Mouse (Mus musculus) liver, embryonic 11.5 days (tissue): ENCODE data around the gene Tmem29. TPM values are rescaled to one million over a fixed set of nuclear protein-coding genes. Genes with fewer than 3 reads are reported as not detected.
"Not testable (repeated sequence)": the region's sequence is repeated elsewhere in the genome, so short reads cannot be mapped to it uniquely, and the experiment has no call there.

Experiments
- ATAC-seq: fragments of 200-750 bp; cut with Nextera tagmentation; replicated peaks from 2 replicates; pipeline ENCODE4 v1.8.0; 2017; ENCODE audit warnings: moderate number of reproducible peaks, mild to moderate bottlenecking, moderate TSS enrichment, moderate library complexity; ENCODE audit not compliant: low FRiP score
- DNase-seq: peaks from one replicate; pipeline ENCODE4 v3.0.0-alpha.2; 2017; ENCODE audit warnings: low spot score
- H3K27ac ChIP-seq: fragments of 300-500 bp; sonication (generic); 2 replicates; pipeline ENCODE4 v1.5.1; 2014; ENCODE audit warnings: mild to moderate bottlenecking, low read depth, low read length, control low read depth
- H3K27me3 ChIP-seq: fragments of 300-500 bp; sonication (generic); replicated peaks from 2 replicates; pipeline ENCODE4 v1.6.1; 2014; ENCODE audit warnings: low read length, mixed read lengths; ENCODE audit not compliant: control insufficient read depth, insufficient read depth
- H3K36me3 ChIP-seq: fragments of 300-500 bp; sonication (generic); 2 replicates; pipeline ENCODE4 v1.6.1; 2014; ENCODE audit warnings: mild to moderate bottlenecking, low read length, moderate library complexity, mixed read lengths; ENCODE audit not compliant: control insufficient read depth, insufficient read depth
- H3K4me1 ChIP-seq: fragments of 300-500 bp; sonication (generic); replicated peaks from 2 replicates; pipeline ENCODE4 v1.6.1; 2014; ENCODE audit warnings: low read length, mixed read lengths; ENCODE audit not compliant: control insufficient read depth, insufficient read depth
- H3K4me2 ChIP-seq: fragments of 300-500 bp; sonication (generic); 2 replicates; pipeline ENCODE4 v1.6.1; 2014; ENCODE audit warnings: mild to moderate bottlenecking, control low read depth, moderate library complexity
- H3K4me3 ChIP-seq: fragments of 300-500 bp; sonication (generic); 2 replicates; pipeline ENCODE4 v1.5.1; 2014; ENCODE audit warnings: low read depth, low read length, control low read depth
- H3K9ac ChIP-seq: fragments of 300-500 bp; sonication (generic); 2 replicates; pipeline ENCODE4 v1.6.1; 2014; ENCODE audit warnings: low read depth, low read length, control low read depth
- H3K9me3 ChIP-seq: fragments of 300-500 bp; sonication (generic); 2 replicates; pipeline ENCODE4 v1.6.1; 2016; ENCODE audit warnings: low read length, inconsistent platforms, mixed read lengths; ENCODE audit not compliant: control insufficient read depth
- WGBS: fragments of 180-500 bp; shearing (Covaris S2); extraction: QIAGEN DNeasy Blood & Tissue Kit; methylation state at CpG from one replicate; pipeline ENCODE4 v1.1.7; 2014; 5-methylcytosine and 5-hydroxymethylcytosine counted together
- polyA plus RNA-seq: library from polyadenylated mRNA; unstranded; fragments of >200 nt; fragmentation: Nextera tagmentation; extraction: Ambion mirVana; gene quantifications from 2 replicates; pipeline ENCODE4 v1.2.1, GENCODE M21; 2014

Gene Tmem29
- 24.2 and 28.1 TPM in 2 replicates for polyA plus RNA-seq

DNA sequence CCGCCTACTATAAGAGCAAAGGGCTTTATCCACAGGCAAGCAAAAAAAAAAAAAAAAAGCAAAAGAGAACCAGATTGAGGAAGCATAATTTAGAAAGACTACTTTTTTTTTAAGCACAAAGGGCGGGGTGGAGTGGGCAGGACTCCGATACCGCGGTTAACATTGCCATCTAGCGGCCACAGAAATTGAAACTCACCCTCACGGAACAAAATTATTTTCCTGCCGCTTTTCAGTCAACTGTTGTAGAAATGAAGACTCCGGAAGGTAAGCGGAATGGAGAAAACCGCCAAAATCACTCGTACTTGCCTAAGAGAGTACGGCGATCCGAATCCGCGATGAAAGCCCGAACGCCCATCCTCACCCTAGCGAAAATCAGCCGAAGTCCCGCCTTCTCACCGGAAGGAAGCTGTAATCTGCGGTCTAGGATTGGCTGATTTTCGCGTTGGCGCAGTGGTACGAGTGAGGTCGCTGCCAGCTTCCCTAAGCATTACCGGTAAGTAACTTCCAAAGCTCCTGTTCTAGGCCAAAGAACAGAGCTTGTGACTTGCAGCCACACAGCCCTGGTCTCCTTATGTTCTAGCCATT, at the start of gene Tmem29:
Tmem29 (minus strand) TSS at position 389 of the 585 bp plus-strand sequence.
- under 1% methylated on average over 30 of the region's 30 CpGs for WGBS
- peak within 1 kb of the TSS; percentile 50 for H3K4me3 ChIP-seq
- DNase-seq = peak; percentile 64
- H3K27ac ChIP-seq = peak within 1 kb of the TSS; percentile 48; the same call in 1 of the 2 replicates
- H3K27me3 ChIP-seq = no peaks in the 10 kb centered on the region
- no peaks in the 10 kb centered on the region for H3K36me3 ChIP-seq
- peaks cover 2% of the 10 kb centered on the region; the same call in 1 of the 2 replicates for H3K4me1 ChIP-seq
- peak within 1 kb of the TSS; percentile 60 for H3K9ac ChIP-seq
- H3K4me2 ChIP-seq = peak within 1 kb of the TSS; percentile 60
- H3K9me3 ChIP-seq = no peaks in the 10 kb centered on the region
- ATAC-seq = peak; percentile 97

DNA sequence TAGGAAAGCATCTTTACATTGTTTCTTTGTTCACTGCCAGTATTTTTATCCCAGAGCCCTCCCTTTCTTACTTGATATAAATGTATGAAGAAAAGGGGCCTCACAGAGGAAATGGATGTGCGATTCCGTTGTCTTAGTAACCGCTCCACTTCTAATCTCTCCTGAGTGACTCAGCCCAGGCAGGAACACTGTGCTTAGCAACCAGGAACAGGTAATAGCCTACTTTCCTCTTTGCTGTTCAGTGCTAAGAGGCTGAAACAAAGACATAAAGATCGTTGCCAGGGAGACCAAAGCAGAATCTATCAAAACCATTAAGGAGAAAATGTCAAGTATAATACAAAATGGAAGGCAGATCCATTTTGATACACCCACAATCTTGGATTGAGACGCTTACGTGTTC, 49.7 kb upstream of the Tmem29 start:
- H3K9me3 ChIP-seq = no peaks in the 10 kb centered on the region
- DNase-seq (no peak), ATAC-seq (no peak)
- no peak overlapping the region for H3K4me3 ChIP-seq
- no peak overlapping the region for H3K9ac ChIP-seq
- H3K36me3 ChIP-seq = no peaks in the 10 kb centered on the region
- no peak overlapping the region for H3K27ac ChIP-seq
- 80% methylated on average over 6 of the region's 6 CpGs for WGBS
- H3K27me3 ChIP-seq = no peaks in the 10 kb centered on the region
- no peak overlapping the region for H3K4me2 ChIP-seq
- H3K4me1 ChIP-seq = no peaks in the 10 kb centered on the region

- not testable (repeated sequence) for H3K4me2 ChIP-seq, H3K4me1 ChIP-seq, DNase-seq, ATAC-seq, H3K36me3 ChIP-seq, H3K4me3 ChIP-seq, H3K9ac ChIP-seq, H3K9me3 ChIP-seq, H3K27ac ChIP-seq, H3K27me3 ChIP-seq
- 75% methylated on average over 1 of the region's 10 CpGs for WGBS
Measured at GRCm38 (mm10) chrX:150487811-150488210, 28.9 kb upstream of the Tmem29 start.

GRCm38 (mm10) chrX:150486314-150487030, 27.5 kb upstream of the Tmem29 start:
- WGBS = 33% methylated on average over 7 of the region's 22 CpGs
- H3K4me3 ChIP-seq, H3K27ac ChIP-seq, H3K4me1 ChIP-seq, H3K36me3 ChIP-seq, H3K9me3 ChIP-seq, ATAC-seq, H3K4me2 ChIP-seq, H3K9ac ChIP-seq, DNase-seq, H3K27me3 ChIP-seq: not testable (repeated sequence)

DNA sequence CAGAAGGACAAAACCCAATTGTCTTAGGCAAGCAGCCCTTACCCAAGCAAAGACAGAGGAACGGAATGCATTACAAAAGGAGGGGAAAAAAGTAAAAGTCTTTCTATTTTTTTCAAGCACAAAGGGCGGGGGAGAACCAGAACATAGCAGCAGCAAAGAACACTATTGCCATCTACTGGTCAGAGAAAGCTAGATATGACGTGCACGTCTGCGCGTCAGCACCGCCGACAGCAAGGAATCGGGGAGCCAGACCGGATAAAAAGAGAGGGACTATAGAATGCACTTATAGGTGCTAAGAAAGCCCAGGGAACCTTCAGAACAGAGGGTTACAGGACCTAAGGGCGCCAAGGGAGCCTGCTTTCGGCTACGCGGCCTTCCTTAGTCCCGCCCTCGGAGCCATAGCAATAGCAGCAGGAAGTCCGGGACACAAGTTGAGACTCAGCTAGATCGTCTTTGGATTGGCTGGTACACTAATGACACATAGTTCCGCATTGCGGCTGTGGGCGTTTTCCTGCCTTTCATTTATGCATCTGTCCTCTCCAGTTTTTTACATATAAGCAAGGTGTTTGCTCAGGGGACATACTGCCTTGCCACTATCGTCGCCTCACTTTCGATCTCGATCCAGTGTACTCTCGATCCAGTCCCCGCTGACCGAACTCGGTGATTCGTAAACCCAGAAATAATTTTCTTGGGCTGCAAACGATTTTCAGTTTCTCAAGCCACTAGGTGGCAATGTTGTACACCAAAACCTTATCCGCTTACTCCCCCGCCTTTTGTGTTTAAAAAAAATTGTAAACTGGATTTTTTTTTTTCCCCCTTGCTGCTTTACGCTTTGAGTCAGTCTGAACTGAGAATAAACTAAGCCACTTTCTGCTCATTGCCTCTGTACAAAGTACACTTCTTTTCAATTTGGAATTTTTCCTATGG, 19.2 kb upstream of the Tmem29 start:
- Histone ChIP-seq H3K36me3 (no peaks in the 10 kb centered on the region), H3K4me3 (peak overlapping the region; percentile 56), H3K9me3 (no peaks in the 10 kb centered on the region), H3K4me1 (no peaks in the 10 kb centered on the region), H3K27ac (peak overlapping the region; percentile 82), H3K9ac (peak overlapping the region; percentile 68), H3K4me2 (peak overlapping the region; percentile 51), H3K27me3 (no peaks in the 10 kb centered on the region)
- under 1% methylated on average over 34 of the region's 34 CpGs for WGBS
- ATAC-seq (peak; percentile 98), DNase-seq (peak; percentile 79)

DNA sequence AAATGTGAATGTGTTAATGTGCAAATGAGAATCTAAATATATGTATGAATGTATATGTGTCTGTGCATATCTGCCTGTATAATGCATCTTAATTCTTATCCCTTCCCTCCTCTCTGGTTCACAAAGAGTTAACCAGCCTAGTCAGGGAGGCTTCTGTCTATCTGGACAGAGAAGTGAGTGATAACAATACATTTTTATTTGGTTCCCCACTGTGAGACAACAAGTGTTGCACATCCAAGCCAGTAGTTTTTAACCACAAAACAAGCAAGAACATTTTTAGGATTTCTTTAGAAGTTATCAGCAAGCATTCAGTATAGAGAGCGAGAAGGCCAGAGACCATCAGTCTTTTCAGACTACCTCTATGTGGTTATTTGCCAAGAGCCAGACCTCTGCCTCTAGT, 12.5 kb upstream of the Tmem29 start:
- H3K36me3 ChIP-seq = no peaks in the 10 kb centered on the region
- no peak overlapping the region for H3K9ac ChIP-seq
- ATAC-seq (no peak), DNase-seq (no peak)
- H3K9me3 ChIP-seq = no peaks in the 10 kb centered on the region
- H3K27me3 ChIP-seq = no peaks in the 10 kb centered on the region
- 74% methylated on average over 1 of the region's 1 CpGs for WGBS
- H3K4me3 ChIP-seq = no peak overlapping the region
- no peaks in the 10 kb centered on the region for H3K4me1 ChIP-seq
- no peak overlapping the region for H3K4me2 ChIP-seq
- H3K27ac ChIP-seq = no peak overlapping the region

DNA sequence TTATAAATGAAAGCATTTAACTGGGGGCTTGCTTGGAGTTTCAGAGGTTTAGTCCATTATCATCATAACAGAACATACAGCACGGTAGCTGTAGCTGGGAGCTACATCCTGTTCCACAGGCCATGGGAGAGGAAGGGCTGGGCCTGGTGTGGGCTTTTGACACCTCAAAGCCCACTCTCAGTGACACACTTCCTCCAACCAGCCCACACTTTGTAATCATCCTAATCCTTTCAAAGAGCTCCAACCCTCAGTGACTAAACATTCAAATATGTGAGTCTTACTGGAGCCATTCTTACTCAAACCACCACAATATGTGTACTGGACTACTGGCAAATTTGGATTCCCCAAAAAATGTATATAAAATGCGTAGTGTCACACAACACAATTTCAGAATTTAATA, 9.3 kb upstream of the Tmem29 start:
- no peak overlapping the region for H3K4me3 ChIP-seq
- H3K9ac ChIP-seq = no peak overlapping the region
- H3K4me2 ChIP-seq = no peak overlapping the region
- H3K4me1 ChIP-seq = no peaks in the 10 kb centered on the region
- no peaks in the 10 kb centered on the region for H3K27me3 ChIP-seq
- ATAC-seq = no peak
- no peak overlapping the region for H3K27ac ChIP-seq
- no peaks in the 10 kb centered on the region for H3K36me3 ChIP-seq
- 72% methylated on average over 2 of the region's 2 CpGs for WGBS
- no peak for DNase-seq
- no peaks in the 10 kb centered on the region for H3K9me3 ChIP-seq

GRCm38 (mm10) chrX:150466817-150467216, 7.9 kb upstream of the Tmem29 start:
- not testable (repeated sequence) for H3K4me3 ChIP-seq, H3K36me3 ChIP-seq, DNase-seq, H3K4me2 ChIP-seq, H3K27me3 ChIP-seq, H3K9me3 ChIP-seq, H3K4me1 ChIP-seq, H3K9ac ChIP-seq
- ATAC-seq = peak; percentile 61
- 42% methylated on average over 8 of the region's 8 CpGs for WGBS
- 0 out of 2 replicates have a peak overlapping the region, but pooled peaks have one; percentile 34 for H3K27ac ChIP-seq
